Mouse (Mus musculus): ENCODE measurements around the gene Wwox. TPM values are rescaled to one million over a fixed set of nuclear protein-coding genes. Genes with fewer than 3 reads are reported as not detected.

The Wwox gene
- total RNA-seq, 2 experiments from 2014 or later = 11.4 to 13.4 TPM

- no peak for DNase-seq (ENCODE audit: low spot score in 2 of 2)
Observed at GRCm38 (mm10) chr8:115071231-115071630, 631.8 kb downstream of the Wwox start.

DNA sequence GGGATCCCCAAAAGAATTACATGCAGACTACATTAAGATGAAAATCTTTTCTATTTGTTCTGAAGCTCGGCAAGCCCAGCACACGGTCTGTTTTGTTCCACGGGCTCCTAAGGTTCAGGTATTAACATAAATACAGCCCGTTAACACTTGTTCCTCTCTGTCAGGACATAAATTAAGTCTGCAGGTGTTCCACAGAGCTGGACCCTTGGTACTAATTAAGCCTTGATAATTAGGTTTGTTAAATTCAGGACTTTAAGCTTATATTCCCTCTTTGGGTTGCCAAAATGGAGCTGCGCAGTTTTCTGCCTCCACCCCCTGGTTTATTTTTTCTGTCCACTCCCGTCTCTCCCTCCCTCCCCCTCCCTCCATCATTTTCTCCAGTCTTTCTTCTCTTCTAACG lies 638.8 kb downstream of the Wwox start:
- no peak for DNase-seq (ENCODE audit: low spot score in 2 of 2)

DNA sequence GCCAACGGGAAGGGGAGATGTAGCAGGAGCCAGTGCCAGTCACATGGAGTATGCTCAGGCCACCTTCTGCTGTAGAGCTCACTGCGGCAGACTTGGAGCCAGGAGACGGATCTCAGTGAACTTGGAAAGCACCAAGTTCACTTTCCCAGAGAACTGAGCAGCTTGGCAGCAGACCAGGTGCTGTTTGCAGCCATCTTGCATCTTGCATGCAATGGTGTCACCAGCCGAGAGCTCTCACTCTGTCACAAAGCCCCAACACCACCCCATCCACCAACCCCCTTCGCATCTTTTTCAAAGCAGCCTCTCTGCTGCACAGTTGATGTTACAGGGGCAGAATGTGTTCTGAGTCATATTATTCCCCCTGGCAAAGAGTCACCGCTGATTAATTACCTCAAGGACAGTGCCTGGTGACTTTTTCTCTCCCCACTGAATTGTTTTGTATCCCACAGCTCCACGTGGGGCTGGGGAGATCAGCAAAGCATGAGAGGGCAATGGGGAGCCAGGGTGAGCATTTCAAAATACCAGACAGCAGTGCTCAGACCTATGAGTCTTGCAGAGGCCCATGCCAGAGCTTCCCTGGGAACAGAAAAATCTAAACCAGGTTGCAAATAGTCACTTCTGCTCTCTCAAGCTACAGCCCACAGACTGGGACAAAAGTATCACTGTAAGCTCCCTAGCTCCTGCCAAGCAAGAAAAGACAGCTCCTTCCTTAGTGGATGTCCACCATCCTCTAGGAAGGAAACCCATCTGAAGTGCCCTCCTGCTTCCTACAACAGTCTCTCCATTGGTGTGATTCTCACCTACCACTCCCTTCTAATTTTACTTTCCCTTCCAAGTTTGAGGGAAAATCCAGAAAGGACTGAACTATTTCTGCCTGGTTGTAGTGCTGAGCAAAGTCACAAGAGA lies 642.1 kb downstream of the Wwox start:
- DNase-seq (ENCODE audit: low spot score in 2 of 2) = no peak

- DNase-seq (ENCODE audit: low spot score in 2 of 2) = no peak
Observed at GRCm38 (mm10) chr8:115088162-115088561, 648.7 kb downstream of the Wwox start.

DNA sequence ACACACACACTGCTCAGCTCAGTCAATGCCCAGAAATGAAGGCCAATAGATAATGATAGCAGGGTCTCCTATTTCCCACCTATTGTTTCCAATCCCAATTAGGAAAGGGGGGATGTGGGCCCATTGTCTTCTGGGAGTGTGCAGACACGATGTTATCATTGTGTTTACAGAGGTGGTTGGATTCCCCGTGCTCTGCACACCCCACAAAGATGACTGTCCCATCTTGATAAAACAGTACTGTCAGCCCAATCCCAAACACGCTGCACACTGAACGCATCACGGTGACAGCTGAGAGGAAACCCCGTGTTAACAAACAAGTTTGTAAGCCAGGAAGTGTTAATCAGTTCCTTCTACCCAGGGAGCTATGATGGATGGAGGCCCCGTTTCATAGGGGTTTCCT lies 650.3 kb downstream of the Wwox start:
- no peak for DNase-seq (ENCODE audit: low spot score in 2 of 2)

- DNase-seq (ENCODE audit: low spot score in 2 of 2) = no peak
Observed at GRCm38 (mm10) chr8:115090202-115090601, 650.7 kb downstream of the Wwox start.

GRCm38 (mm10) chr8:115095548-115095947 lies 656.1 kb downstream of the Wwox start:
- peak; percentile 25 to 31 for DNase-seq (ENCODE audit: low spot score in 2 of 2)

- DNase-seq (ENCODE audit: low spot score in 2 of 2) = no peak
Observed at GRCm38 (mm10) chr8:115097988-115098562, 658.6 kb downstream of the Wwox start.

DNA sequence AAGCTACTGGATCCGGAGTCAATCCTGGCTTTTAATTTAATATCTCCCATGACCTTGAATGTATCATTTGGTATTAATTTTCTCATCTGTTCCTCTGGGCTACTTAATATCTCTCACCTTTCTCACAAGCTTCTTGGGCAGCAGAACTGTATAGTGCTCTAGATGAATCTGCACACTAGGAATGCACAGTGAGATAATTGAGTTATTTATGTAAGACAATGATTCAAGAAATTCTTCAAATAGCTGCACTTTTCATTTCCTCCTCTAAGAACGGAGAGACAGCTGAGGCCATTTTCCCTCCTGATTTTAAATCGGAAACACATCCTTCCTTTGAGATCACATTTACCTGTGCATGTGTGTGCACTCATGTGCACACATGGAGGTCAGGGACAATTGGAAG lies 669.9 kb downstream of the Wwox start:
- no peak for DNase-seq (ENCODE audit: low spot score in 2 of 2)

- no peak for DNase-seq (ENCODE audit: low spot score in 2 of 2)
Observed at GRCm38 (mm10) chr8:115110423-115110822, 671.0 kb downstream of the Wwox start.

- no peak for DNase-seq (ENCODE audit: low spot score in 2 of 2)
Observed at GRCm38 (mm10) chr8:115112062-115112461, 672.6 kb downstream of the Wwox start.

DNA sequence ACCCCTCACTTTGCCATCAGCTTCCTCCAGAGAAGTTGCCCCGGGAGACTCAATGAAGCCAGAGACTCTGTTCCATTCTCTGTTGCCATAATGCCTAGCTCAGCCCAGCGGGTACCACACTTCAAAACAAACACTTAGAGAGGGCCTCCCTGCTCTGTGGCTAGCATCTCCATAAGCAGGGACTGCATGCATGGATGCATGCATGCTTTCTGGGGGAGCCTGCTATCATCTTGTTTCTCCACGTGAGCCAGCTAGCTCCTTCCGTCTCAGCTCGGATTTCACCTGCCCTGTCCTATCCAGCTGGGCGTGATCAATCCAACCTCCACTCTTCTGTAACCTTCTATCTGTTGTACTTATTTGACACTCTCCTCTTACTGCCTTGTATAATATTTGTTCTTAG lies 675.0 kb downstream of the Wwox start:
- no peak for DNase-seq (ENCODE audit: low spot score in 2 of 2)

- DNase-seq (ENCODE audit: low spot score in 2 of 2) = no peak
Observed at GRCm38 (mm10) chr8:115126081-115126480, 686.6 kb downstream of the Wwox start.

GRCm38 (mm10) chr8:115126674-115127073 lies 687.2 kb downstream of the Wwox start:
- DNase-seq (ENCODE audit: low spot score in 2 of 2) = no peak

DNA sequence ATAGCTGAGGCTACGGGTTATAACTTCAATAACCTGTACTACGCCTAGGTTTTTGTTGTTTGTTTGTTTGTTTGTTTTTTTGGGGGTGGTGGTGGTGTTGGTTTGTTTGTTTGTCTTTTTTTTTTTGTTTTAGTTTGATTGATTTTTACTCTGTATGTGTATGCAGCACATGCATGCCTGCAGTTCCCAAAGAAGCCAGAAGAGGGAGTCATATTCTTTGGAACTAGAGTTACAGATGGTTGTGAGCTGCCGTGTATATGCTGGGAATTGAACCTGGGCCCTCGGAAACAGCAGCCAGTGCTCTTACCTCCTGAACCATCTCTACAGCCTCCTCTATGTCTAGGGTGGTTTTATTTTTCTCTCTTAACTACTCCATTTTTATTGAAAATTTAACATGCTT lies 689.9 kb downstream of the Wwox start:
- DNase-seq (ENCODE audit: low spot score in 2 of 2) = no peak

GRCm38 (mm10) chr8:115133119-115133518 lies 693.7 kb downstream of the Wwox start:
- DNase-seq (ENCODE audit: low spot score in 2 of 2) = peak in 1 of 2 experiments; percentile 13

- DNase-seq (ENCODE audit: low spot score in 2 of 2) = no peak
Observed at GRCm38 (mm10) chr8:115133711-115134218, 694.3 kb downstream of the Wwox start.

- no peak for DNase-seq (ENCODE audit: low spot score in 2 of 2)
Observed at GRCm38 (mm10) chr8:115136888-115137287, 697.4 kb downstream of the Wwox start.

DNA sequence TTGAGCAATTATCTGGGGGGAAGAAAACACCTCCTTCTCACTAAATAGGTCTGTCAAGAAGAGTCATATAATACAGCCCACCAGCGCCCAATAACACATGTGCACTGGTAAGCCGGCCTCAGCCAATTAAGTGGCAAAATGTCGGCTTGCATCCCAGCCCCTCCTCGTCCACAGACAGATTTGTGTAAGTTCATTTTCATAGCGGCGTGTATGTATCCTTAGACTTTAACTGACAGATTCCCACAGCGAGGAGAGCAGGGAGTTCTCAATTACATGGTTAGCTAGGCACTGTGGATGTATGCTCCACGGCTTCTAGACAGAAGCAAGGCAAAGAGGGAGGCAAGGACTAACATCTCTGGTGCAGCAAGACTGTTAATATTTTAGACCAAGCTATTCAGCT lies 702.2 kb downstream of the Wwox start:
- DNase-seq (ENCODE audit: low spot score in 2 of 2) = no peak

DNA sequence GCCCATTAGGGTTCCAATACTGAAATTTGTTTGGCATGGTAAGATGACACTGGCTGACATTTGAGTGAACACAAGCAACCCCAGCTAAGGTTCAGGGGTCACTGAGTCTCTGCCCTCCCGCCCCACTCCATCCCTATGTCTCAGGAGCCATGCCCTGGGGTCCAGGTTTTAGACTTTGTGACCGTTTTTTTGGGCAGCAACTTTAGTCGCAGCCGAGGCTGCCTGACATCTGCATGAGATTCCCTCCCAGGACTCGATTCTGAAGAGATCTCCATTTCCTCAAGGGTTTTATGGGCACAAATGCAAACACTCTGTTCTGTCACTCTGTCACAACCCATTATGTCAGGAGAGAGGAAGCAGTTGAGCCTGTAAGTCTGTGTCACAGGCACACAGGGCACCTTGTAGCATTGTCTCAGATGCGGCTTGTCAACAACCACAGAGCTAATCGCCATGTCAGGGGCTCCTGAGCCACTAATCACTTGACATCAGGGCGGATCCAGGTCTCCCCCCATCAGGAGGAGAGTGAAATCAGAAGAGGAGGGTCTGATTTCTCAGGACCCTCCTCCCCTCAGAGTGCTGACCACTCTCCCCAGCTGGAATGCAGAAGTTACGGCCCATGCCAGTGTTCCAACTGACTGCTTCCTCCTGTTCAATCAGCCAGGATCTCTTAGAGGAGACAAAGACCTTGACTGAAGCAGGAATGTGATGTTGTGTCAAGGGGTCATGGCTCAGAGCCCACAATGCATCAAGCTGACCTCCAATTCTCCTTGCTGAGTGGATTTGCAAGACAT lies 704.3 kb downstream of the Wwox start:
- DNase-seq (ENCODE audit: low spot score in 2 of 2) = no peak

GRCm38 (mm10) chr8:115147006-115147405 lies 707.6 kb downstream of the Wwox start:
- DNase-seq (ENCODE audit: low spot score in 2 of 2) = peak; percentile 32 to 46
